Mouse (Mus musculus): ENCODE data around the gene Serpinb9b.
"Not testable (repeated sequence)": the region's sequence is repeated elsewhere in the genome, so short reads cannot be mapped to it uniquely, and the experiment has no call there.

Gene Serpinb9b

GRCm38 (mm10) chr13:33027244-33027643 is at the start of gene Serpinb9b:
TSS of gene Serpinb9b (plus strand) at chr13:33027416.
- no peak for DNase-seq (ENCODE audit: low spot score)

DNA sequence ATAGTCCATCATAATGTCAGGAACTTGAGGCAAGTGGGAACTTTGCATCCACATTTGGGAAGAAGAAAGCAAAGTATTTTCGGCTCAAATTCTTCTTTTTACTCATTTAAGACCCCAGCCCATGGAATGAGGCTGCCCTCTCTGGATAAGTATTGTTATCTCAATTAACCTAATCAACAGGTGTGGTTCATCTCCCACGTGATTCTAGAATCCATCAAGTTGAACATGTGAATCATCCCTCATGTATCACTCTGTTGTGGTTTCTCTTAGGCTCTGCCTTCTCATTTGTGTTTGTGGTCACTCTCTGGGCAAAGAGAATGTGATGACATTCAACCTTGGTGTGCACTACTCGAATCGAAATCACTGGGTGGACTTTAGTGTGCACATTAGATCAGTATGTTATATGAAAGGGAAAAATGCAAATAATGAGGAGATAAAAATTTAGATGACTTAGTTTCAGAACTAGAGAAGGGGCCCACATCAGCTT is 44.6 kb upstream of the Serpinb9b start:
- DNase-seq (ENCODE audit: low spot score), result no peak

DNA sequence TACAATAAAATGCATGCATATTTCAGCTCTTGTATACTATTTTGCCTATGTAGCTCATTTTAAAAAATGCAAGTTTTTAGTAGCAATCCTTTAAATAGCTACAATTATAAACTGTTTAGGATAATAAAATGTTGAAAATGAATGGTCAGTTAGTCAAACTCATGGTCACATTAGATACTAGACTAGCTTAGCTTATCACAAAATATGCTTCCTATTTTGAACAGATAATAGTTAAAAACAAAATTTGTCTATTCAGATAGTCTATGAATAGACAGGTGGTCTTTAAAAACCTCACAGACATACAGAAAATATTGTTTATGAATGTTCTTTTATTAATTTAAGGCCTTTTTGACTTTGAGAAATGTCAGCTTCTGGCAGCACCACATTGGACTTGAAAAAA is 41.0 kb upstream of the Serpinb9b start:
- DNase-seq (ENCODE audit: low spot score), result no peak

DNA sequence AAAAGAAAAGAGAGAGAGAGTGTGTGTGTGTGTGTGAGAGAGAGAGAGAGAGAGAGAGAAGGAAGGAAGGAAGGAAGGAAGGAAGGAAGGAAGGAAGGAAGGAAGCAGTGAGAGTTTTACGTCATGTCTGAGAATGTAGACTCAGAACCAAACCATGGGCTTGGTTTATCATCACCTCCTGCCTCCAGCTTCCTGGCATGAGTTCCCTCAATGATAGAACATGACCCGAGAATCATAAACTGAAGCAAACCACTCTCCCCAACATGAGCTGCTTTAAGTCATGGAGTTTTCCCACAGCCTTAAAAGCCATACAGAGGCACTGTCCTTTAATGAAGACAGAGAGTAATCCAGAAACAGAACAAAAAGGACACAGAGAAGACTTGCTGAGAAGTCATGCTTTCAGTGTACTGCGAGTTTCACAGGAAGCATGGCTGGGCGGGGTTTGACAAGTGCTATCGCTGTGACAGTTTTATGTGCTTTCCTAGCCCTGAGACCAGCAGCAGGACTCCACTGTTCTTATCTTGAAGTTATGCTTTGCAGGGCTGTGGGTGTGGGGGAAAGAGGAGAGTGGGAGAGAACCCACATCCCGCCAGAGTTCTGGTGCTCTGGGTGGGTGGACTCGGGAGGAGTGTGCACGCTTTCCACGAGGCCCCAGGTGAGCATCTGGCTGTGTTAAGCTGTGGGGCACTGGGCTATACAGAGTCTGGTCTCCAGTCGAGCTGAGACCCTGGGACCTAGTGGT is 33.9 kb upstream of the Serpinb9b start:
- no peak for DNase-seq (ENCODE audit: low spot score)

DNA sequence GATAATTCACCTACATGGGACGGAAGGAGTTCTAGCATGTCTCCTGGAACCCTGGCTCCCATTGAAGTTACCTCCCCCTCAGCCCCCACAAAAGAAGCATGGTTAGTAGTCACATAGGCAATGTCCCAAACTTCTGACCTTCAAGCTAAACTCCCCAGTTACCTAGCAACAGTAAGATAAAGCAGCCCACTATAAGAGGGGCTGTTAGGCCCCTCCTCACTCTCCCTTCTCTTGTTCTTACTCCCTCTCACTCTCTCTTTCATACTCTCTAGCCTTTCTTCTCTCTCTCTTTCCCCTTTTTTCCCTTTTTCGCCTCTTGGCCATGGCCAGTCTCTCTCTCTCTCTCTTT is 33.3 kb upstream of the Serpinb9b start:
- no peak for DNase-seq (ENCODE audit: low spot score)

DNA sequence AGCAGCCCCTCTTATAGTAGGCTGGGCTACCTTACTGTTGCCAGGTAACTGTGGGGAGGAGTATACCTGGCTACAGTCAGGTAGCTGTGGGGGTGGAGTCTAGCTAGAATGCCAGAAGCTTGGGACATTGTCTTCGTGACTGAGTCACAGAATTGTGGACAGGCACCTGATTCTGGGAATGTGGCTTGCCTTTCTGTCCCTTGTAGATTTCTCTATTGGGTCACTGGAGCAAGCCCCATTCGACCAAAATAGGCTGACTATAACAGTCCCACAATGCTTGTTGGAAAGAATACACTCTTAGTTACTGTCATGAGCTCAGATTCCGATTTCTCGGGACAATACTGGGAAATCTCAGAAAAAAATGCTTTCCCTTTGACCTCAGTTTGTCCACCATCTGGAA is 32.2 kb upstream of the Serpinb9b start:
- DNase-seq (ENCODE audit: low spot score), result no peak

DNA sequence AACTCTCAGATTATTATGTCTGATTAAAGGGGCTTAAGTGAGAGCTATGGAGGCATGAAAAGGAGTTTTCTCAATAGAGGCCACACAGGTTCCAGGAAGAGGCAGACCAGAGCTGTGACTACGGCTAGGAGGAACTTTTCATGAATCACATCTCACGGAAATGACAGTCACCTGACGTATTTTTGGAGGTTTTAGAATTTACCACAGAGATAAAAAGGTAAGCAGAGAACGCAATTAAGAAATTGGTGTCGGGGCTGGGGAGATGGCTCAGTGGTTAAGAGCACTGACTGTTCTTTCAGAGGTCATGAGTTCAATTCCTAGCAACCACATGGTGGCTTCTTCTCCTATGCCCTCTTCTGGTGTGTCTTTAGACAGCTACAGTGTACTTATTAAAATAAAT is 25.9 kb upstream of the Serpinb9b start:
- no peak for DNase-seq (ENCODE audit: low spot score)

GRCm38 (mm10) chr13:33002950-33003349 is 24.3 kb upstream of the Serpinb9b start, which contains the start of gene Serpinb9:
TSS of gene Serpinb9 (plus strand) at chr13:33003250.
- no peak for DNase-seq (ENCODE audit: low spot score)

DNA sequence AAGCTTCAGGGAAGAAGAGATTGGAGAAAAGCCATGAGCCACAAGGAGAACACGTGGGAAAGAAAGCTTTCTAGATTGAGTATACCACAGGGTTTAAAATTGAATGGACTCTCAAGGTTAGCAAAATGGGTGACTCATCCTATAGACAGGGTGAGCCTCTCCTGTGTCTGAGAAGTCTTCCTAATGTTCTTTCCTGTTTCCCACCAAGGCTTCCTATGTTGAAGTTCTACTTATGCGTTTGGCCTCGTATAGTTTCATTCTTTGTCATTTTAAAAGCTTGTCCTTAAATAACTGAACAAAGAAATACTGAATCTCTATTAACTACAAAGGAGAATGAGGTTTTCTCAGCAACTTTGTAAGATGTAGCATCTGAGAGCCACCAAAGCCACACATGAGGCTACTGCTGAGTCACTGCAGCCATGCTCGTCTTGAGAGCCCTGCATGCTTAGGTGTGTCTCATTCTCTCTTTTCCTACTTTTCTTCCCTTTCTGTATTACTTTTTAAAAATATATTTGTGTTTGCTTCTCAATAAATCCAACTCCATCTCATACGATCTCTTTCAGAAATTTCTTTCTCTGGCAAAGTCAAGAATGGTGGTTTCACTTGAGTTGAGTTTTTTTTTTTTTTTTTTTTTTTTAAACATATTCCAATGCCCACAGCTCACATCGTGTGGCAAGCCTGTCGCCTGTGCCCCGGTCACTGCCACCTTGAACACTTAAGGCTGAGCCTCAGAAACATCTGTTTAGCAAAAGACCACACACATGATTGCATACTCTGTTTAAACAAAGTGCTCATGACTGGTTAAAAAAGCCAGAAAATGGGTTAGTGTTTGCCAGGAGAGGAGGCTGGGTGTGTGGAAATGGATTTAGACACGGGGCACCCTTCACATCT is 23.4 kb upstream of the Serpinb9b start:
- DNase-seq (ENCODE audit: low spot score), result no peak

- DNase-seq (ENCODE audit: low spot score), result peak; percentile 79
These were observed 22.7 kb upstream of the Serpinb9b start for GRCm38 (mm10) chr13:33004414-33005105.

- DNase-seq (ENCODE audit: low spot score), result no peak
These were observed 21.6 kb upstream of the Serpinb9b start for GRCm38 (mm10) chr13:33005501-33006075.

DNA sequence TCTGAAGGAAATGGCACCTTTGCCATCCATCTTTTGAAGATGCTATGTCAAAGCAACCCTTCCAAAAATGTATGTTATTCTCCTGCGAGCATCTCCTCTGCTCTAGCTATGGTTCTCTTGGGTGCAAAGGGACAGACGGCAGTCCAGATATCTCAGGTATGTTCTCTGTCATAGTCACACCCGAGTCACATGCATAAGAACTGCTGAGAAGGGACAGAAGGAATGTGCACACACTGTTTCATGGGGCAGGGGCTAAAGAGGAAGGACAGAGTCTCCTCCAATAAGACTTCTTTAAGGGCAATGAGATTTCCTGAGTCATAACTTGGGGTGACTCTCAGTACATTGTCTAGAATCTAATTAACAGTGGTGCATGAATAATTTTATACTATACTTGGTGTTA is 20.7 kb upstream of the Serpinb9b start:
- DNase-seq (ENCODE audit: low spot score), result no peak

GRCm38 (mm10) chr13:33012395-33012794 is 14.8 kb upstream of the Serpinb9b start:
- DNase-seq (ENCODE audit: low spot score), result no peak

- no peak for DNase-seq (ENCODE audit: low spot score)
These were observed 13.9 kb upstream of the Serpinb9b start for GRCm38 (mm10) chr13:33013271-33013670.

- no peak for DNase-seq (ENCODE audit: low spot score)
These were observed 4.8 kb upstream of the Serpinb9b start for GRCm38 (mm10) chr13:33022371-33022770.

DNA sequence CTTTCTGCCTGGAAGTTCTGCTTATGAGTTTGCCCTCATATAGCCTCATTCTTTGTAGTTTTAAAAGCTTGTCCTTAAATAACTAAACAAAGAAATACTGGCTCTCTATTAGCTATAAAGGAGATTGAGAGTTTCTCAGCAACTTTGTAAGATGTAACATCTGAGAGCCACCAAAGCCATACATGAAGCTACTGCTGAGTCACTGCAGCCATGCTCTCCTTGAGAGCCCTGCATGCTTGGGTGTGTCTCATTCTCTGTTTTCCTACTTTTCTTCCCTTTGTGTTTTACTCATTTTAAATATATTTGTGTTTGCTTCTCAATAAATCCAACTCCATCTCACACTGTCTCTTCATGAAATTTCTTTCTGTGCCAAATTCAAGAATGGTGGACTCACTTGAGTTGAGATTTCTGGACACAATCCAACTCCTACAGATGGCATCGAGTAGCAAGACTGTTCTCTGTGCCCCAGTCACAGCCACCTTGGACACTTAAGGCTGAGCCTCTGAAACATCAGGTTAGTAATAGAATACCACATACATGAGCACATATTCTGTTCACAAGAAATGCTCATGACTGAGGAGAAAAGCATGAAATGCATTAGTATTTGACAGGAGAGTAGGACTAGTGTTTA is 674 bp upstream of the Serpinb9b start:
- DNase-seq (ENCODE audit: low spot score), result no peak

DNA sequence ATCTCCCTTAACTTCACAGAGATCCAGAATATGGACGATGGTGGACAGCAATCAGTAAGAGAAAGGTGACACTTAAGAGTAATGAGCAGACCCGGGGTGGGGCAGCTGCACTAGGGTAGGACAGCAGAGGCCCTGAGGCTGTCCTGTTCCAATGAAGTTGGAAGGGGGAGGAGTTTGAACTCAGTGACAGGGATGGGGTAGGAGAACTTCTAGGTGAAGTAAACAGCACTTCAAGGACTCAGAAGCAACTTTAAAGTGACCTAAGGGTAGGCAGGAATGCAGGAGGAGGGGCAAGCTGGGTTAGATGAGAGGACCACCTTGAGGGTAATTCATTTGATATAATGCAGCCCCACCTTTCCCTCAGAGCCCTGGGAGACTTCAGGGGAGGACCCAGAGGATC is 930 bp downstream of the Serpinb9b start:
- no peak for DNase-seq (ENCODE audit: low spot score)

- no peak for DNase-seq (ENCODE audit: low spot score)
These were observed 1.3 kb downstream of the Serpinb9b start for GRCm38 (mm10) chr13:33028550-33028949.

- not testable (repeated sequence) for DNase-seq (ENCODE audit: low spot score)
These were observed 2.3 kb downstream of the Serpinb9b start for GRCm38 (mm10) chr13:33029478-33029877.

DNA sequence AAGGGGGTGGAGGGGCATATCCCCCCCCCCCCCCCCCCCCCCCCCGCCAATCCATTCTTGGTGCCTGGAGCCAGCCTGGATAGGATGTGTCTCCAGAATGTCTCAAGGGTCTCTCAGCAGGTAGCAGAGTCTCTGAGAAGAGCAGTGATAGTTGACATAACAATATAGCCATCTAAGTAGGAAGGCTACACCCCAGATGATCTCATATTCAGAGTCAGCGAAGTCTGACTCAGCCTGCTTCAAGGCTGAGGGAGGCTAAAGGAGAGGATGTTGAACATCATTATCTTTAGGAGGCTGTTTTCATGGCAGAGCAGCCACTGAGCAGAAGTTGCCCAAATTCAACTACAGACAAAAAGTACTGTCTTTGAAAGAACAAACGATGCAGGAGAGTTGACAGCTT is 3.1 kb downstream of the Serpinb9b start:
- DNase-seq (ENCODE audit: low spot score), result no peak

DNA sequence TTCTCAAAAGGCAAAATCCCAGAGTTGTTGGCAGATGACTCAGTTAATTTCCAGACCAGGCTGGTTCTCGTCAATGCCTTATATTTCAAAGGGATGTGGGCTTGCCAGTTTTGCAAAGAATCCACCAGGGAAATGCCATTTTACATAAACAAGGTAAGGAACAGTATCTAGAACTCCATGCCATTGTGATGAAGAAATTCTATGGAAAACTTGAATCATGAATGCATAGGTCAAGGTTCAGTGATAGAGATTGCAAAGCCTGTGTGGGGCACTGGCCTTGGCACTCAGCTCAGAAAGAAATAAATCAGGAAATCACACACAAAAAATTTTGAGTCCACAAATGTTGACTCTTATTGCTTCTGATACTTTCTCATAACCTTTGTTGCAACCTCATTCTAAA is 8.3 kb downstream of the Serpinb9b start:
- no peak for DNase-seq (ENCODE audit: low spot score)

GRCm38 (mm10) chr13:33043542-33043941 is 16.3 kb downstream of the Serpinb9b start:
- DNase-seq (ENCODE audit: low spot score), result no peak

Measured in ovary, postnatal 10 days (tissue).